Mouse (Mus musculus): ENCODE measurements around the gene Tmeff1.

DNA sequence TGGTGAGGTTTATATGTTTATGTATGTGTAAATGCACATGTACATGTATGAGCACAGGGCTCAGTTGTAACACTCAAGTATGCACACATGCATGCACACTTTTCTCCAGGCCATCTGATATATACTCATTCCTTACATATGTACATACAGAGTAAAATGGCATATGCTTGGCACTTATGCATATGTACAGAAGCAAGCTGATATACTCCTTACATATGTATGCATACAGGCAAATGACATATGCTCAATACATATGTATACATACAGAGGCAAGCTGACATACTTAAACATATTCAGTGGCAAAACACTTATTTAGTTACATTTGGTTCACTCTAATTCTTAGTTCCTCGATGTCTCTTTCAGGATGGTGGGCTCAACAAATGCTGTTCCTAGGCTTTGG lies 7.1 kb upstream of the Tmeff1 start:
- TF ChIP-seq POLR2A (IDR thresholded peaks at IDR 0.05; ENCODE audit: borderline replicate concordance, extremely low read depth, insufficient read depth, insufficient read length, poor library complexity, severe bottlenecking) (no peak), CTCF (IDR thresholded peaks at IDR 0.05; ENCODE audit: borderline replicate concordance, extremely low read depth, insufficient read depth, insufficient read length) (no peak)

All from brain, embryonic 14.5 days (tissue).